Mouse (Mus musculus) erythroblast, embryonic 14.5 days (primary cell): Measurements from ENCODE around the gene D830030K20Rik. TPM values are rescaled to one million over a fixed set of nuclear protein-coding genes. Genes with fewer than 3 reads are reported as not detected.
"Not testable (repeated sequence)": the region's sequence is repeated elsewhere in the genome, so short reads cannot be mapped to it uniquely, and the experiment has no call there.

Experiments
- H3K27me3 ChIP-seq: 2 replicates; pipeline ENCODE4 v1.6.1; 2012; ENCODE audit warnings: inconsistent platforms; ENCODE audit not compliant: control insufficient read depth
- H3K36me3 ChIP-seq: 2 replicates; pipeline ENCODE4 v1.6.1; 2012; ENCODE audit warnings: mild to moderate bottlenecking, inconsistent platforms; ENCODE audit not compliant: control insufficient read depth
- H3K4me1 ChIP-seq: 2 replicates; pipeline ENCODE4 v1.6.1; 2012; ENCODE audit warnings: inconsistent platforms; ENCODE audit not compliant: control insufficient read depth
- H3K4me3 ChIP-seq: replicated peaks from 2 replicates; pipeline ENCODE3; 2012; ENCODE audit warnings: moderate library complexity, mild to moderate bottlenecking, inconsistent platforms
- H3K9me3 ChIP-seq: 2 replicates; pipeline ENCODE4 v1.6.1; 2012; ENCODE audit warnings: low read length, inconsistent platforms, mixed read lengths; ENCODE audit not compliant: control insufficient read depth
- polyA plus RNA-seq: library from polyadenylated mRNA; stranded (reverse); fragments of >175 nt; gene quantifications from 2 replicates; pipeline ENCODE4 v1.2.3, GENCODE M21; 2012

D830030K20Rik gene
- polyA plus RNA-seq, result not detected in 2 replicates

DNA sequence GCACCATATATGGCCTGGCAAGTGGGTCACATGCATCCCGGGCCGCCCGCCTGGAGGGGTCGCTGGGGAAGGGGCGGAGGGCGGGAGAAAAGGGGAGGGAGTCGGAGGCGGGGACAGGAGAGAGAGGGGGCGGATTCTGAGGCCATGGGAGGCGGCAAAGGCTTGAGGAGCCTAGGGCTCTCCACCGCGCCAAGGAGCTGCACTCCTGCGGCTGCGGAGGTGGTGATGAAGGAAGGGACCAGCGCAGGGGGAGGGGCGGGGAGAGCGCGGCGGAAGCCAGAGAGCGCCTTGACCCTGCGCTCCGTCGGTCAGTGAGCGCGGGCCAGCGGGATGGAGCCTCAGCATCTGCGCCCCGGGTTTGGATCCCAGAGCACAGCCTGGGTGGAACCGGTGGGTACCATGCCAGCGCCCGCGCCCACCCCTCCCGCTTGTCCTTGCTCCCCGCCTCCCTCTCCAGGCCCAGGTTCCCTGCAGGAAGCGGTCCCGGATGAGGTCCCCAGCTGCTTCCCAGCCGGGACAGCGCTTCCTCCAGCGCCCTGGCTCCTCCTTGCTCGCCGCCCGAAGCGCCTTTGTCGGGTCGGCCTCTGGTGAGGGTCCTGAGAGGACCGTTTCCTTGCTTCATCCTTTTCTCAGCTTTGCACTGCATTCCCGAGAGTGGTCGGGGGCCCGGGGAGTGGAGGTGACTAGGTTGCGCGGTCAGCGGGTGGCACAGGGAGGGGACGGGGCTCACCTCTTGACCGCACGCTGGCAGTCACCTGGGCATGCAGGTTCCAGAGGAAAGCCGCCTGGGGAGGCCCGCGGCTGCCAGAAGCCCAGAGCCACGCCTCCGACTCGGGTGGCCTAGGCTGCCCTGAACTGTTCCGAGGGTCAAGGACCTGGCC is at the start of gene D830030K20Rik:
Gene D830030K20Rik, plus strand, starts transcription at position 217 of the 881 bp plus-strand sequence.
- H3K9me3 ChIP-seq, H3K27me3 ChIP-seq, H3K36me3 ChIP-seq, H3K4me3 ChIP-seq, H3K4me1 ChIP-seq: not testable (repeated sequence)

- not testable (repeated sequence) for H3K9me3 ChIP-seq, H3K4me1 ChIP-seq, H3K27me3 ChIP-seq, H3K4me3 ChIP-seq, H3K36me3 ChIP-seq
These were observed 20.3 kb upstream of the D830030K20Rik start, which contains the start of gene Gm5795 for GRCm38 (mm10) chr14:3187955-3188354. Gene Gm5795 (plus strand): TSS chr14:3188255.

DNA sequence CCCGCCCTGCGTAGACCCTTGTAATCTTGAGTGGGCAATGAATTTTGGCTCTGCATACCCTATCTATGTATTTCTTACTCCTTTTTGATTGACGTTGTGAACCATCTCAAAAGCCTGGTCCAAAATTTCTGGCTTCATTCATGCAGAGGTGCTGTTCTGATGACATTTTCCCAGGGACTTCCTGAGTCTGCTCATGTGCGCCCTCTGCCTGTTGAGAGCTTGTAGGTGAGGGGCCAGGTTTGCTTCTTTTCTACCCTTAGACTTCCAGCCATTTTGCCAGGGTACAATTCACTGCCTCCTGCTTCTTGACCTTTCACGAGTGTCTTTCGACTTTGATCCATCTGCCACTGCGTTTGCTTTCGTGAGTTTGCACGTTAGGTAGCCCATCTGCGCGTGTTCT is 1.1 kb downstream of the D830030K20Rik start:
- H3K27me3 ChIP-seq, H3K36me3 ChIP-seq, H3K4me1 ChIP-seq, H3K9me3 ChIP-seq, H3K4me3 ChIP-seq: not testable (repeated sequence)

DNA sequence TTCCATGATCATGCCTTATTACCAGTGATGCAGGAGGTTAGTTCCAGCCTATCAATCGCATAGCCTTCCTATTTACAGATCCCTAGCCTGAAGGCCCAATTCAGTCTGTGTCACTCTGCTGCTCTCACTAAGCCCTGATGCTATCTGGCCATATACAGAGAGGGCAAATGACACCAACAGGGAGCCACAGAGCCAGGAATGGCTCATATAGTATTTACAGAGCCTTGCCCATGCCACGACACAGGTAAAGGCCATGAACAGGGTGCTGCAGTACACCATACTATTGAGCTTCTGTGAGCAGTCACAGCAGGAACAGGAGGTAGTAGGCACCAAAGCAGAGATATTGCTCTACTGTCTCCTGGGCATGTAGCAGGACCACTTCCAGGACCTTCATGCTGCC is 54.2 kb downstream of the D830030K20Rik start:
- not testable (repeated sequence) for H3K4me3 ChIP-seq, H3K4me1 ChIP-seq, H3K36me3 ChIP-seq, H3K27me3 ChIP-seq, H3K9me3 ChIP-seq

Other genes starting within 250 kb of the D830030K20Rik start
- not detected in 2 replicates for gene Gm2888, start 178.5 kb upstream of the D830030K20Rik start, polyA plus RNA-seq
- gene Gm2897, start 159.2 kb upstream of the D830030K20Rik start, polyA plus RNA-seq, result not detected in 2 replicates
- not detected in 2 replicates for gene Gm10340, start 74.5 kb upstream of the D830030K20Rik start, polyA plus RNA-seq
- not detected in 2 replicates for gene Gm5795, start 20.2 kb upstream of the D830030K20Rik start, polyA plus RNA-seq
- gene Gm2956, start 124.1 kb downstream of the D830030K20Rik start, polyA plus RNA-seq, result not detected in 2 replicates
- not detected in 2 replicates for gene Gm10413, start 186.6 kb downstream of the D830030K20Rik start, polyA plus RNA-seq
- not detected in 2 replicates for gene Gm10409, start 204.1 kb downstream of the D830030K20Rik start, polyA plus RNA-seq
- not detected in 2 replicates for gene Gm3005, start 219.6 kb downstream of the D830030K20Rik start, polyA plus RNA-seq
- not detected in 2 replicates for gene Gm10408, start 240.9 kb downstream of the D830030K20Rik start, polyA plus RNA-seq